Mouse (Mus musculus) spleen, adult 2 months (tissue): ENCODE measurements around the gene Stk4.

Source experiments
- CTCF ChIP-seq: fragments of 200-500 bp; IDR thresholded peaks from 2 replicates; pipeline ENCODE4 v1.5.1; 2011; ENCODE audit warnings: mild to moderate bottlenecking, inconsistent platforms; ENCODE audit not compliant: insufficient read depth, insufficient read length, insufficient replicate concordance; ENCODE audit errors: extremely low read depth
- POLR2A ChIP-seq: fragments of 200-500 bp; IDR thresholded peaks from 2 replicates; pipeline ENCODE4 v1.6.1; 2011; ENCODE audit warnings: low read depth, low read length, inconsistent platforms

DNA sequence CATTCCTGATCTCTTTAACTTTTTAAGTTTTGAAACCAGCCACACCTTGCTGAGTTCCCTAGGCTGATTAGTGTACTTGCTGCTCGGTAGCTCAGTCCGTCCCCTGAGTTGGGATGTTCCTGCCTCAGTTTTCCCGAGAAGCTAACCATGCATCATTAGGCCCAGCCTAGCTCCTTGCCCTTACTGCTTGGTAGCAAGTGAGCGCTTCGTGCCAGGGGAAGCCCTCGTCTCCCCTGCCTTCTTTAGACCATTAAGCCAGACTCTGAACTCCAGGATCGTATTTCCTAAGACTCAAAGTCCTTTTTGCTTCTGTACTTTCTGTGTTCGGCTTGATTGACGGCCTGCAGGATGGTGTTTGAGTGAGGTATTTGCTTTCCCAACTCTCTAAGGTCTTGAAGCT, 113.2 kb downstream of the Stk4 start:
- TF ChIP-seq CTCF (no peak), POLR2A (no peak)
